In genomic region chr14:12163196-12163595, GRCm38 (mm10) we compare ENCODE assay signal across 19 mouse cellular contexts.
DNase-seq lines count a peak whose midpoint lies in the region; ATAC-seq and TF ChIP-seq lines count a peak whose summit lies in the region.
"Had no signal": no experiment of that assay in that cellular context is flagged by ENCODE, and none has a peak within 500 bp of the region (broad histone marks: within the 10 kb centered on the region; RNA-seq: fewer than 3 reads in every experiment).

No protein-coding gene starts in this region.

- peak; percentile 19 for DNase-seq in adrenal gland, postnatal 10 days
- DNase-seq in adrenal gland, postnatal 14 days = no peak
- DNase-seq in kidney, adult 2 months = peak; percentile 17
- DNase-seq in lung, postnatal 10 days = peak; percentile 36
- DNase-seq in lung, adult 18-20 months = no peak
- DNase-seq in cerebellum, postnatal 14 days = peak; percentile 68
- no peak for DNase-seq in frontal cortex, postnatal 36 days (ENCODE audit: low spot score in 2 of 2)
- DNase-seq: adrenal gland, adult 2 months; forebrain, postnatal 0 days; heart, adult 11 months had no signal

- no peaks in the 10 kb centered on the region for H3K27me3 ChIP-seq in kidney, adult 2 months (replicated peaks; ENCODE audit: control insufficient read depth, insufficient read depth, low read length)
- H3K27me3 ChIP-seq in kidney, embryonic 14.5 days (ENCODE audit: control insufficient read depth, insufficient read depth, low read length) = no peaks in the 10 kb centered on the region
- H3K27me3 ChIP-seq: embryonic facial prominence, embryonic 12.5 days; hindbrain, embryonic 13.5 days; limb, embryonic 12.5 days; midbrain, embryonic 12.5 days; neural tube, embryonic 15.5 days had no signal

- WGBS in kidney, adult 2 months = 58% methylated on average over 4 of the region's 4 CpGs
- WGBS in kidney, embryonic 14.5 days = 77% methylated on average over 4 of the region's 4 CpGs

- no peak overlapping the region for H3K4me2 ChIP-seq in kidney, embryonic 14.5 days (replicated peaks; ENCODE audit: low read depth, low read length)
- H3K4me2 ChIP-seq: embryonic facial prominence, embryonic 12.5 days; hindbrain, embryonic 13.5 days; limb, embryonic 12.5 days; midbrain, embryonic 12.5 days; neural tube, embryonic 15.5 days had no signal

- H3K36me3 ChIP-seq in kidney, adult 2 months (ENCODE audit: control insufficient read depth, insufficient read depth, low read length) = no peaks in the 10 kb centered on the region
- no peaks in the 10 kb centered on the region for H3K36me3 ChIP-seq in kidney, embryonic 14.5 days (ENCODE audit: control insufficient read depth, insufficient read depth, low read length)
- H3K36me3 ChIP-seq: embryonic facial prominence, embryonic 12.5 days; neural tube, embryonic 15.5 days had no signal

- no peak overlapping the region for H3K9ac ChIP-seq in kidney, embryonic 14.5 days (ENCODE audit: low read depth, low read length)
- H3K9ac ChIP-seq: embryonic facial prominence, embryonic 12.5 days; forebrain, postnatal 0 days; hindbrain, embryonic 13.5 days; limb, embryonic 12.5 days; liver, embryonic 14.5 days; midbrain, embryonic 12.5 days; neural tube, embryonic 15.5 days had no signal

- no peaks in the 10 kb centered on the region for H3K9me3 ChIP-seq in kidney, embryonic 14.5 days (ENCODE audit: control insufficient read depth, low read length)
- H3K9me3 ChIP-seq: embryonic facial prominence, embryonic 12.5 days; hindbrain, embryonic 13.5 days; limb, embryonic 12.5 days; midbrain, embryonic 12.5 days; neural tube, embryonic 15.5 days had no signal

- no peak for TF ChIP-seq CTCF in kidney, adult 2 months (conservative IDR thresholded peaks at IDR 0.05; ENCODE audit: insufficient read depth, insufficient read length, low read depth, low read length)

- no peak overlapping the region for H3K4me3 ChIP-seq in kidney, adult 2 months (ENCODE audit: insufficient read depth, low read depth, low read length)
- no peak overlapping the region for H3K4me3 ChIP-seq in kidney, embryonic 14.5 days (ENCODE audit: low read length)
- H3K4me3 ChIP-seq: embryonic facial prominence, embryonic 12.5 days; hindbrain, embryonic 13.5 days; layer of hippocampus, adult 2 months; limb, embryonic 12.5 days; midbrain, embryonic 12.5 days; myocyte; neural tube, embryonic 15.5 days had no signal

- no peaks in the 10 kb centered on the region; the same call in 1 of the 2 replicates for H3K4me1 ChIP-seq in kidney, adult 2 months (ENCODE audit: control insufficient read depth, insufficient read depth, low read length)
- peaks cover 4% of the 10 kb centered on the region; the same call in 1 of the 2 replicates for H3K4me1 ChIP-seq in kidney, embryonic 14.5 days (ENCODE audit: control insufficient read depth, insufficient read depth, low read length)
- H3K4me1 ChIP-seq: embryonic facial prominence, embryonic 12.5 days had no signal

- ATAC-seq in kidney, embryonic 14.5 days (ENCODE audit: low FRiP score, low TSS enrichment) = no peak

- no peak for TF ChIP-seq POLR2A in kidney, adult 2 months (IDR thresholded peaks at IDR 0.05; ENCODE audit: low read depth, low read length)

- H3K27ac ChIP-seq in kidney, adult 2 months (ENCODE audit: insufficient read depth, low read depth, low read length) = no peak overlapping the region
- no peak overlapping the region for H3K27ac ChIP-seq in kidney, embryonic 14.5 days (ENCODE audit: low read depth, low read length)
- H3K27ac ChIP-seq: embryonic facial prominence, embryonic 12.5 days; hindbrain, embryonic 13.5 days; layer of hippocampus, adult 2 months; limb, embryonic 12.5 days; liver, embryonic 14.5 days; midbrain, embryonic 12.5 days; neural tube, embryonic 15.5 days had no signal

Comparison
In these comparisons a context has a peak if more than half of its experiments do, and no peak if none do; other contexts are left out.
1. DNase-seq: peak in adrenal gland, postnatal 10 days (single experiment), kidney, adult 2 months (single experiment), lung, postnatal 10 days (single experiment) and cerebellum, postnatal 14 days (2 of 2); none in adrenal gland, postnatal 14 days (single experiment), lung, adult 18-20 months (0 of 2) and frontal cortex, postnatal 36 days (0 of 2).